Mouse (Mus musculus) lung, postnatal 14 days (tissue): ENCODE results near the gene Serpinb7.

Experiments
- DNase-seq: peaks from one replicate; pipeline ENCODE4 v3.0.0; 2021

Gene Serpinb7

GRCm38 (mm10) chr1:107496789-107497188 lies 97.3 kb downstream of the Serpinb7 start:
- no peak for DNase-seq

- DNase-seq: no peak
Measured at GRCm38 (mm10) chr1:107502025-107502424, 102.6 kb downstream of the Serpinb7 start.
